Mouse (Mus musculus) kidney, adult 18-20 months (tissue): ENCODE measurements around the gene Ptk7.
A peak's percentile ranks its signal among the peaks of the same experiment; 100 is the strongest.
"Not testable (repeated sequence)": the region's sequence is repeated elsewhere in the genome, so short reads cannot be mapped to it uniquely, and the experiment has no call there.

Source experiments
- DNase-seq: peaks from one replicate; pipeline ENCODE4 v3.0.0; 2021

Ptk7 gene

GRCm38 (mm10) chr17:46605126-46605525 lies 24.2 kb downstream of the Ptk7 start:
- DNase-seq, result no peak

GRCm38 (mm10) chr17:46603229-46603628 lies 26.1 kb downstream of the Ptk7 start:
- DNase-seq, result no peak

- no peak for DNase-seq
These were observed 27.1 kb downstream of the Ptk7 start for GRCm38 (mm10) chr17:46602212-46602611.

DNA sequence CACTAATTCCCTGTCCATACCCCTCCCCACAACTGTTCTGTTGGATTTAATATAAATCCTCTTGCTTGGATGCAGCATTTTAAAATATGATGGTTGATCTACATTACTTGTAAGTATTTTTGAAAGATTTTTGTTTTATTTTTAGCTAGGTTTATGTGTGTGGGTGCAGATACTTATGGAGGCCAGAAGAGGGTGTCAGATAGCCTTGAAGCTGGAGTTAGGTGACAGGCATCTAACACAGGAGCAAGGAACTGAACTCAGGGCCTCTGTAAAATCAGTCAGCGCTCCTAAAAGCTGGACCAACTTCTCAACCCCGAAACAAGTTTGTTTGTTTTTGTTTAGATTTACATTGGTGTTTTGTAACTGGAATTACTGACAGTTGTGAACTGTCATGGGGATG lies 28.7 kb downstream of the Ptk7 start:
- DNase-seq, result no peak

DNA sequence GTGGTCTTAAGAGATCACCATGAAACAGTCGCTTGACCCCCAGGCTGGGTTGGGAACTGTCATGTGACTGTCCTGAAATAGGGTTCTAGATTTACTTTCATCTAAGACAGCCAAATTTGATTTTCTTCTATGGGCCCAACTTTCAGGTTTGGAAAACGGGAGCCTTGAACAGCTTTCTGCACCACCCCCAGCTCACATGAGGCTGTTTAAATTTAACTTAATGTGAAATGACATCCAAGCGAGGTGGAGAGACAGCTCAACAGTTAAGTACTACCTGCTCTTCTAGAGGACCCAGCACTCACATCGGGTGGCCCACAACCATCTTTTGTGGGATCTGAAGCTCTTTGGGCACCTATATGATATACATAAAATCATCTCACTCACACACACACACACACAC lies 30.3 kb downstream of the Ptk7 start:
- no peak for DNase-seq

- no peak for DNase-seq
These were observed 31.3 kb downstream of the Ptk7 start for GRCm38 (mm10) chr17:46597956-46598355.

DNA sequence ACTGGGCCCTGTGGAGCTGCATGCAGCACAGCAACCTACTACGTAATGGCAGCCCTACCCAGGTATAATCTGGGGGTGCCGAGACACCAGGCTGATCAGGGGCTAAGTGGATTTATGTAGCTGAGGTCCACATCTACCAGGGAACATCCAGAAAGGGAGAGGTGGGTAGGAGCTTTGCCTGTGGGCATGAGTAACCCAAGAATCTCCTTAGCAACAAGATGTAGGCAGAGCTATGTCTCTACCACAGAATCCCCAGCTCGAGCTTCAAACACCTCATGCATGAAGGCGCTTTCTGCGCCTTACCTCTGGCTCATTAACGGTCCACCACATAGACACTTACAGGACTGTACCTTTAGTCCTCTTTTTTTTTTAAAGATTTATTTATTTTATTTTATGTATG lies 34.0 kb downstream of the Ptk7 start:
- no peak for DNase-seq

GRCm38 (mm10) chr17:46594606-46595005 lies 34.7 kb downstream of the Ptk7 start:
- no peak for DNase-seq

GRCm38 (mm10) chr17:46593124-46593523 lies 36.2 kb downstream of the Ptk7 start:
- no peak for DNase-seq

GRCm38 (mm10) chr17:46591406-46591805 lies 37.9 kb downstream of the Ptk7 start:
- no peak for DNase-seq

DNA sequence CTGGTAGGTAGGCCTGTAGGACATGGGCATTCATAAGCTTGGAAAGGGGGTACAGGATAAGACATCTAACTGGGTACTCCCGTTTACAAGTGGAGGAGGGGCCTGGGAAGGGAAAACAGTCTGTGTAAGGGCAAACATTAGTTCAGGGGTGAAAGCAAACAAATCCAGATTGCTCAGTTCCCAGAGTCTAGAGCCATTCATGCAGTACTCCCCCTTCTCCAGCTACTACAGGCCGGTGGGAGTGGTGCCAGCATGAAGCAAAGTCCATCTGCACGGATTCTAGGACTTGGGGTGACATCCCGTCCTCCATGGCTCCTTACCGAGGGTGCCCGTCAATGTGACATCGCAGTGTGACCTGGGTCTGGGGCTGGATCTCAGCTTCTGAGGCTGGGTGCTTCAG lies 38.9 kb downstream of the Ptk7 start:
- peak; percentile 9 for DNase-seq

DNA sequence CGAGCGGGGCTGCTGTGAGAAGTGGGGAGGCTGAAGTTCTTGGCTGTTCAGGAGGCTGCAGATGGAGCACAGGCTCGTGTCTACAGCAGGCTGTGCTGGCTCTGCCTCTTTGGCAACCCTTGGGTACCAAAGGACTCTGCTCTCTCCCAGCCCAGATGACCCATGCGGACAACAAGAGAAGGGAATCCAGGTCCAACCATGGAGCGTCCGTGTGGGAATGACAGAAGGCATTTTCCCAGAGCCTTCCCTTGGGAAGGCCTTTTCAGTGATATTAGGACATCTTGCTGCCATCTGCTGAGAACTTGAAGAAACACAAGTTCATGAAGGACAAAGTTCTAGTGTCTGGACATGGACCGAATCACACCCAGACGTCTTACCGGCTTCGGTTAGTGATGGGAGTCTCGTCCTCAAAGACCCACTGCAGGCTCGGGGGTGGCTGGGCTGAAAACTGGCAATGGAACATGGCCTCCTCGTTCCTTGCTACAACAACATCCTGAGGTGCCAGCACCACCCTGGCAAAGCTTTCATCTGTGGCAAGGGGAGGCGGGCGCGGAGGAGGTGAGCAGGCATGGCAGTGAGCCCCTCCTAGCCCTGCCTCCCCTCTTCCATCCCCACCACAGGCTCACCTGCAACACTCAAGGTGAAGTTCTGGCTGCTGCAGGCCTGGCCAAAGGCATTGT lies 39.5 kb downstream of the Ptk7 start:
- no peak for DNase-seq

DNA sequence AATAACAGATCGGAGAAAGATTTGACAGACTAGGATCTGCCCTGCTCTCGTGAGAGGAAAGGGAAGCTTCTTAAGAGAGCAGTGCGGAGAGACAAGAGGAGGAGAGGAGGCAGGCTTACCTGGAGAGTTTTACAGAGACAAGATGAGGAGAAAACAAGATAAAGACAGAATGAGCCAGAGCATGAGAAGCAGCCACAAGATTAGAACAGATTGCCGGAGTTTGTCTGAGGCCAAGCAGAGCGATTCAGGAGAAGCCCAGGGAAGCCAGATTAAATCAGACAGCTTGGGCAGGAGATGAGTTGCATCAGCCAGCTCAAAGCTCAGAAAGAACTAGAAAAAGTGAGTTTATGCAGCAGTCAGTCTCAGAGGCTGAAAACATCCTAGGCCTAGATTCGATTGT lies 40.4 kb downstream of the Ptk7 start:
- DNase-seq, result no peak

DNA sequence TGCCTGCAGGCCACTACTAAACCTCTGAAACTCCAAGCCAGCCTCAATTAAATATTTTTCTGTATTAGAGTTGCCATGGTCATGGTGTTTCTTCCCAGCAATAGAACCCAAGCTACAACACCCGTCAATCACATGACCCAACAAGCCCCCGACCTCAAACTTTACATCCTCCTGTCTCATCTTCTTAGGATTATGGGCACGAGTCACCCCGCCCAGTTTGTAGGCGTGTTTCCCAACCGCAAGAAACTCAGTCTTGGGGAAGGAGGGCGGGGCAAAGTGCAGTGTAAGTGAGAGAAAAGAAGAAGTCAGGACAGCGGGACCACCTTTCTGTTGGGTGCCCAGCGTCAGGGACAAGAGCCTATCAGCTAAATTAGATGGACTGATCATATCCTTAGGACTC lies 41.1 kb downstream of the Ptk7 start:
- no peak for DNase-seq

DNA sequence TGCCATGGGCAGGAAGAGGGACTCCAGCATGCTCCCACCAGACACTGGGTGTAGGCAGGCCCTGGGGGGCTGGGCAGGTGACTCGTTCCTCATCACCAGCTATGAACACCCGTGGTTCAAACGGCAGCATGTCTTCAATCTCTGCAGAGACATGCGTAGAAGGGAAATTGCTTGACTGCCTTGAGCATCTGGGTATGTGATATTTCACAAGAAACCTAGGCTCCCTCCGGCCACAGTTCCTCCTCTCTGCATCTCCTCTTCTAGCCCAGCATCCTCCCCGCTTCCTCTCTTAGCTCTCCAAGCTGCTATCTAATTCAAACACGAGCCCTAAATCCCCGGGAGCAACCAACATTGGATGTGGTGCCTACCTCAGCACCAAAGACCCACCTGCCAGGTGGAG lies 43.0 kb downstream of the Ptk7 start:
- DNase-seq, result no peak

DNA sequence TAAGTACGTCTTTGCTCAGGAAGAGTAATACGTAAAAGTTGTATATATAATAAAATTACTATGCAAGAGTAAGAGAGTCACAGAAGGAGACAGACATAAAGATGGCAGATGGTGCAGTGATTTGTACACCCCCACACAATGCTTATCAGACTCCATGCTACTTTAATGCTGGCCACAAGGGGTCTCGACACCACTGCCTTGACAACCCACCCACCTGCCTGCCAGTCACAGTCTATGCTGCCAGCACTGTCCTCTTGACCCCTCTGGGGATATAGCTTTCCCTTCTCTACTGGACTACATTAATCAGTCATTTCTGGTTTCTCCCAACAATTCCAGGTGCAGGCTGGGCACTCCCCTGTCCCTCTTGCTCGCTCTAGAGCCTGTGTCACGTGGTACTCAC lies 50.7 kb downstream of the Ptk7 start:
- DNase-seq, result no peak

- peak; percentile 27 for DNase-seq
These were observed 53.2 kb downstream of the Ptk7 start for GRCm38 (mm10) chr17:46576070-46576469.

DNA sequence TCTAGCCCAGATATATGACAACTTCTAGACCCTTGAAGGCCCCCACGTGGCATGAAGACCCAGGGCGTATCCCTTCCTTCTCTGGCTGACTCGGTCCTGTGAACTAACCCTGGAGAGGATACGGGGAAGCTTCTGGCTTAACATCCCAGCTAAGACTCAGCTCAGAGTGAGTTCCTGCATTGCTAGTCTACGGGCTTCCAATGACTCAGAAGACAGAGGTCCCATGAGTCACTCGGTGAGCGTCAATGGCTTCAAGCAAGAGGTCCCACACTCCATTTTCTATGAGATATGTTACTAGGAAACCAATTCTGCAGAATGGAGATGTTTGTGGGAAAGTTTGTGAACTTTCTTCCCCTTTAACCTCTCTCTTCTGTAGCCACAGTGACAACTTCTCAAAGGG lies 54.8 kb downstream of the Ptk7 start:
- no peak for DNase-seq

DNA sequence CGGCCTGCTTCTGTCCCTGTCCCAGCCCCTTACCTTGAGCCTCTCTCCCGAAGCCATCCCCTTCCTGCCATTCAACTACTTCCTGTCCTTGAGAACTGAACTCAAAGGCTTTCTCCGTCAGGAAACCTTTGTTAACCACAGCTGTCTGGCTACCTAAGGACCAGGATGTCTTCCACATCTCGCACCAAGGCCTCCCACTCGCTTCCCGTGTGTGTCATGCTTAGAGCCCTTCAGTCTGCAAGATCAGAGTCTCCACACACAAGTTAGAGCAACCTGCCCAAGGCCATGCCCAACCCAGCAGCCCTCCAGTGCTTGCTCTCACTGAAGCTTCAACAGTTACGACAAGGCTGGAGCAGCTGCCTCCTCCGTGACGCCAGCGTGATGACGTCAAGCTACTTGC lies 58.3 kb downstream of the Ptk7 start:
- no peak for DNase-seq

DNA sequence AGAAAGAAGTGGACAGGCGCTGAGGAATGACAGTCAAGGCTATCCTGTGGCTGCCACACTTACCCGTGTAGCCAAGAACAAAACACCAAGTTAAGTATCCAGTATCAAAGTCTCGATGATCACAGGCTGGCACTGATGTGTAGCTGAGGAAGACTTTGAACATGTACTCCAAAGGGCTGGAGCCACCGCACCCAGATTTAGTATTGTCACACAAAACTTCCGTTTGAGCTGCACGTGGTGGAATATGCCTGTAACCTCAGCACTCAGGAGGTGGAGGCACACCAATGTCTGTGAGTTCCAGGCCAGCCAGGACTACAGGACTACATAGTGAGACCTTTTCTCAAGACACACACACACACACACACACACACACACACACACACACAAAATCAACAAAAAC lies 70.2 kb downstream of the Ptk7 start:
- no peak for DNase-seq

DNA sequence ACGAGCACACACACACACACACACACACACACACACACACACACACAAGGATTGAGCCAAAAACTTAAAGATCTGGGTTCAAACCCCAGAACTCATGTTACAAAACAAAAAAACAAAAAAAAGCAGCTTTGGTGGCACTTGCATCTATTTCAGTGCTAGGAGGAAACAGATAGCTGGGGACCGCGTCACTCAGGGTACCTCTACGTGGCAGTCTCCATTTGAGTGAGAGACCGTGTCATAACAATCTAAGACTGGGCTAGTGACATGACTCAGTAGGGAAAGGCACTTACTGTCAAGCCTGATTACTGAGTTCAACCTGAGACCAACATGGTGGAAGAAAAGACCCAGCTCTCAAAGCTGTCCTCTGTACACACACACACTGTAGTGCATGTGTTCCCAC lies 71.2 kb downstream of the Ptk7 start:
- DNase-seq, result no peak

- DNase-seq, result not testable (repeated sequence)
These were observed 72.0 kb downstream of the Ptk7 start for GRCm38 (mm10) chr17:46557321-46557720.

- no peak for DNase-seq
These were observed 72.7 kb downstream of the Ptk7 start for GRCm38 (mm10) chr17:46556584-46556945.

GRCm38 (mm10) chr17:46555673-46556583 lies 73.4 kb downstream of the Ptk7 start, which contains the start of gene Srf:
Srf (minus strand) TSS chr17:46556175.
- DNase-seq, result peak; percentile 94
